Mouse (Mus musculus): ENCODE results near the gene Dpp4.

Dpp4 gene

GRCm38 (mm10) chr2:62360872-62361271, 51.2 kb downstream of the Dpp4 start:
- DNase-seq (ENCODE audit: low read depth, low spot score): no peak

- no peak for DNase-seq (ENCODE audit: low read depth, low spot score)
Observed at GRCm38 (mm10) chr2:62357259-62357658, 54.8 kb downstream of the Dpp4 start.

GRCm38 (mm10) chr2:62356606-62357005, 55.4 kb downstream of the Dpp4 start:
- no peak for DNase-seq (ENCODE audit: low read depth, low spot score)

GRCm38 (mm10) chr2:62355766-62356165, 56.3 kb downstream of the Dpp4 start:
- no peak for DNase-seq (ENCODE audit: low read depth, low spot score)

GRCm38 (mm10) chr2:62352035-62352434, 60.0 kb downstream of the Dpp4 start:
- DNase-seq (ENCODE audit: low read depth, low spot score): peak; percentile 85

- DNase-seq (ENCODE audit: low read depth, low spot score): no peak
Observed at GRCm38 (mm10) chr2:62347762-62348161, 64.3 kb downstream of the Dpp4 start.

- DNase-seq (ENCODE audit: low read depth, low spot score): peak; percentile 33
Observed at GRCm38 (mm10) chr2:62346771-62347170, 65.3 kb downstream of the Dpp4 start.

GRCm38 (mm10) chr2:62344367-62344766, 67.7 kb downstream of the Dpp4 start:
- DNase-seq (ENCODE audit: low read depth, low spot score): no peak

- DNase-seq (ENCODE audit: low read depth, low spot score): no peak
Observed at GRCm38 (mm10) chr2:62341734-62342128, 70.3 kb downstream of the Dpp4 start.

GRCm38 (mm10) chr2:62341061-62341733, 70.8 kb downstream of the Dpp4 start:
- no peak for DNase-seq (ENCODE audit: low read depth, low spot score)

- no peak for DNase-seq (ENCODE audit: low read depth, low spot score)
Observed at GRCm38 (mm10) chr2:62339222-62339944, 72.6 kb downstream of the Dpp4 start.

GRCm38 (mm10) chr2:62337086-62337485, 74.9 kb downstream of the Dpp4 start:
- no peak for DNase-seq (ENCODE audit: low read depth, low spot score)

- peak; percentile 41 for DNase-seq (ENCODE audit: low read depth, low spot score)
Observed at GRCm38 (mm10) chr2:62334397-62335243, 77.4 kb downstream of the Dpp4 start.

- no peak for DNase-seq (ENCODE audit: low read depth, low spot score)
Observed at GRCm38 (mm10) chr2:62332465-62332864, 79.6 kb downstream of the Dpp4 start.

- peak; percentile 60 for DNase-seq (ENCODE audit: low read depth, low spot score)
Observed at GRCm38 (mm10) chr2:62331913-62332312, 80.1 kb downstream of the Dpp4 start.

- DNase-seq (ENCODE audit: low read depth, low spot score): no peak
Observed at GRCm38 (mm10) chr2:62325388-62325787, 86.6 kb downstream of the Dpp4 start.

GRCm38 (mm10) chr2:62323078-62323637, 88.9 kb downstream of the Dpp4 start:
- DNase-seq (ENCODE audit: low read depth, low spot score): no peak

GRCm38 (mm10) chr2:62319489-62319888, 92.5 kb downstream of the Dpp4 start:
- no peak for DNase-seq (ENCODE audit: low read depth, low spot score)

GRCm38 (mm10) chr2:62316930-62317329, 95.1 kb downstream of the Dpp4 start:
- DNase-seq (ENCODE audit: low read depth, low spot score): no peak

- DNase-seq (ENCODE audit: low read depth, low spot score): no peak
Observed at GRCm38 (mm10) chr2:62307477-62307876, 104.6 kb downstream of the Dpp4 start.

GRCm38 (mm10) chr2:62306978-62307377, 105.1 kb downstream of the Dpp4 start:
- DNase-seq (ENCODE audit: low read depth, low spot score): no peak

- no peak for DNase-seq (ENCODE audit: low read depth, low spot score)
Observed at GRCm38 (mm10) chr2:62301716-62302115, 110.3 kb downstream of the Dpp4 start.
